Mouse (Mus musculus): ENCODE measurements at regions not wholly inside any gene's neighbourhood (a gene's known extent, or its start where the extent isn't known, plus 50 kb on each side); places are given as distances from the start of the nearest gene placed in this dataset.
"Not testable (repeated sequence)": the region's sequence is repeated elsewhere in the genome, so short reads cannot be mapped to it uniquely, and the experiment has no call there.

- no peak for DNase-seq (ENCODE audit: low spot score in 2 of 2)
These were observed 162.1 kb downstream of the Trib2 start for GRCm38 (mm10) chr12:15654585-15654984.

GRCm38 (mm10) chr12:15653357-15653763 lies 163.4 kb downstream of the Trib2 start:
- no peak for DNase-seq (ENCODE audit: low spot score in 2 of 2)

GRCm38 (mm10) chr12:15651293-15651692 lies 165.4 kb downstream of the Trib2 start:
- DNase-seq (ENCODE audit: low spot score in 2 of 2), result no peak

- DNase-seq (ENCODE audit: low spot score in 2 of 2), result no peak
These were observed 166.8 kb downstream of the Trib2 start for GRCm38 (mm10) chr12:15649906-15650305.

- DNase-seq (ENCODE audit: low spot score in 2 of 2), result no peak
These were observed 167.5 kb downstream of the Trib2 start for GRCm38 (mm10) chr12:15649226-15649625.

GRCm38 (mm10) chr12:15644074-15644672 lies 172.5 kb downstream of the Trib2 start:
- DNase-seq (ENCODE audit: low spot score in 2 of 2), result no peak

- DNase-seq (ENCODE audit: low spot score in 2 of 2), result no peak
These were observed 173.1 kb downstream of the Trib2 start for GRCm38 (mm10) chr12:15643669-15644068.

GRCm38 (mm10) chr12:15640320-15640719 lies 176.4 kb downstream of the Trib2 start:
- no peak for DNase-seq (ENCODE audit: low spot score in 2 of 2)

GRCm38 (mm10) chr12:15629971-15630370 lies 186.8 kb downstream of the Trib2 start:
- DNase-seq (ENCODE audit: low spot score in 2 of 2), result no peak

GRCm38 (mm10) chr12:15619521-15619920 lies 197.2 kb downstream of the Trib2 start:
- DNase-seq (ENCODE audit: low spot score in 2 of 2), result no peak

- no peak for DNase-seq (ENCODE audit: low spot score in 2 of 2)
These were observed 199.4 kb downstream of the Trib2 start for GRCm38 (mm10) chr12:15617312-15617711.

- DNase-seq (ENCODE audit: low spot score in 2 of 2), result no peak
These were observed 204.7 kb downstream of the Trib2 start for GRCm38 (mm10) chr12:15611847-15612580.

- no peak for DNase-seq (ENCODE audit: low spot score in 2 of 2)
These were observed 209.6 kb downstream of the Trib2 start for GRCm38 (mm10) chr12:15607091-15607490.

- DNase-seq (ENCODE audit: low spot score in 2 of 2), result no peak
These were observed 210.6 kb downstream of the Trib2 start for GRCm38 (mm10) chr12:15606095-15606494.

GRCm38 (mm10) chr12:15604630-15605029 lies 212.1 kb downstream of the Trib2 start:
- DNase-seq (ENCODE audit: low spot score in 2 of 2), result no peak

- DNase-seq (ENCODE audit: low spot score in 2 of 2), result no peak
These were observed 212.8 kb downstream of the Trib2 start for GRCm38 (mm10) chr12:15603885-15604284.

GRCm38 (mm10) chr12:15603319-15603718 lies 213.4 kb downstream of the Trib2 start:
- no peak for DNase-seq (ENCODE audit: low spot score in 2 of 2)

- no peak for DNase-seq (ENCODE audit: low spot score in 2 of 2)
These were observed 222.0 kb downstream of the Trib2 start for GRCm38 (mm10) chr12:15594704-15595103.

- DNase-seq (ENCODE audit: low spot score in 2 of 2), result not testable (repeated sequence)
These were observed 228.9 kb downstream of the Trib2 start for GRCm38 (mm10) chr12:15587864-15588263.

- DNase-seq (ENCODE audit: low spot score in 2 of 2), result no peak
These were observed 229.8 kb downstream of the Trib2 start for GRCm38 (mm10) chr12:15586706-15587442.

- DNase-seq (ENCODE audit: low spot score in 2 of 2), result no peak
These were observed 230.9 kb downstream of the Trib2 start for GRCm38 (mm10) chr12:15585845-15586244.

GRCm38 (mm10) chr12:15584721-15585120 lies 232.0 kb downstream of the Trib2 start:
- no peak for DNase-seq (ENCODE audit: low spot score in 2 of 2)

GRCm38 (mm10) chr12:15566785-15567109 lies 250.0 kb downstream of the Trib2 start:
- no peak for DNase-seq (ENCODE audit: low spot score in 2 of 2)
